Comparison of ENCODE assay signal across 8 mouse cellular contexts in the genomic region with DNA sequence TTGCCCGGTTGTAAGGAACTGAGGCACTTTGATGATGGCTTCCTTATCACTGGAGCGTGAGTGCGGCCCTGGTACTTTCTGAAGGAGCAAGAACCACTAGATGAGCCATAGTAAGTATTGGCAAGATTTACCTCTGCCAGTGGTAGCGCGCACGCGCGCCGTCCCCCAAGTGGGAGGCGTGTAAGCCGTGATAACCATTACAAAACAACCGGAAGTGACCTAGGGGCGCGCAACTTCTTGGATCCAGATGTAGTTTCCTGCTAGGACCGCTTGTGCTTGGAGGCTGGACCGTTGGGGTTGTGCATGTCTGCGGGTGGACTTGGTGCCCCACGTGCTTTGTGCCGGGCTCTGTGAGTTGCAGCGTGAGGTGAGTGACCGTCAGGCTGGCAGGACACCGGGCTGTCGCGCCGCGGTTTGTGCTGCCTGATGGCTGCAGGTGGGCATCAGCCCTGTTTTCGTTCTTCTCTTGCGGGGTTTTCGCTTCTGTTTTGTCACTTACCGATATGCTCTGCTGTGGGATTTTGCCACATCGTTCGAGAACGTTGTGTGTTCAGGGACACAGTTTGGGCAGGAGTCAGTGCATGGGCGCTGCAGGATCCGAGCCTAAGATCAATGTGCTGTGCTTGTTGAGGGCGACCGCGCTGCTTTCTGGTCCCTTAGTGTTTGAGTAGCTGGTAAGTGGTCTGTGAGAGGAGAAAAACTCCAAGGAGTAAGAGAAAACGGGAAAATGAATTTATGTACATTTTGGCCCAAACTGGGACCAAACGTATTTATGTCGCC. TPM values are rescaled to one million over a fixed set of nuclear protein-coding genes. Genes with fewer than 3 reads are reported as not detected.
DNase-seq lines count a peak whose midpoint lies in the region; ATAC-seq lines count a peak whose summit lies in the region.

A gene (plus strand): TSS at position 197 of the 780 bp plus-strand sequence.

- peak within 1 kb of the TSS; percentile 59 for H3K4me2 ChIP-seq in forebrain, embryonic 14.5 days (ENCODE audit: low read length)
- peak within 1 kb of the TSS; percentile 81 for H3K4me2 ChIP-seq in neural tube, embryonic 15.5 days

- intact Hi-C loops in heart, postnatal 14 days (cut with DNase I) = loop anchor here (5.0 kb wide), 1 partner anchor 33 kb away; a partner anchor contains a TSS

- H3K9ac ChIP-seq in forebrain, embryonic 14.5 days (ENCODE audit: low read length) = peak within 1 kb of the TSS; percentile 68
- H3K9ac ChIP-seq in neural tube, embryonic 15.5 days (replicated peaks) = peak within 1 kb of the TSS; percentile 68

- DNase-seq in ES-CJ7 (ENCODE audit: low read depth, low spot score) = peak; percentile 96
- peak; percentile 78 for DNase-seq in cerebellum, adult 11 months
- peak; percentile 98 for DNase-seq in forebrain, embryonic 14.5 days (ENCODE audit: low spot score)
- peak; percentile 86 to 90 for DNase-seq in heart, postnatal 14 days
- DNase-seq in layer of hippocampus, adult 11-12 months (ENCODE audit: low spot score) = peak; percentile 93
- DNase-seq in lung, adult 18-20 months = peak; percentile 94 to 95
- peak; percentile 88 for DNase-seq in testis, postnatal 14 days (ENCODE audit: low spot score)

- no peaks in the 10 kb centered on the region for H3K27me3 ChIP-seq in forebrain, embryonic 14.5 days (replicated peaks; ENCODE audit: control insufficient read depth, insufficient read depth, low read length)
- H3K27me3 ChIP-seq in neural tube, embryonic 15.5 days (replicated peaks) = no peaks in the 10 kb centered on the region

- H3K27ac ChIP-seq in forebrain, embryonic 14.5 days (ENCODE audit: low read depth, low read length) = no peak within 1 kb of the TSS; the same call in 1 of the 2 replicates
- H3K27ac ChIP-seq in neural tube, embryonic 15.5 days (replicated peaks) = peak within 1 kb of the TSS; percentile 76

- peak; percentile 99 for ATAC-seq in forebrain, embryonic 14.5 days
- peak; percentile 99 for ATAC-seq in neural tube, embryonic 15.5 days (ENCODE audit: low FRiP score)

- H3K4me3 ChIP-seq in forebrain, embryonic 14.5 days (ENCODE audit: low read depth, low read length) = peak within 1 kb of the TSS; percentile 59
- peak within 1 kb of the TSS; percentile 67 for H3K4me3 ChIP-seq in neural tube, embryonic 15.5 days (replicated peaks)

- no peaks in the 10 kb centered on the region; the same call in 1 of the 2 replicates for H3K4me1 ChIP-seq in forebrain, embryonic 14.5 days (ENCODE audit: control insufficient read depth, insufficient read depth, low read length)
- H3K4me1 ChIP-seq in neural tube, embryonic 15.5 days = peaks cover 23% of the 10 kb centered on the region

- H3K36me3 ChIP-seq in forebrain, embryonic 14.5 days (ENCODE audit: control insufficient read depth, insufficient read depth, low read length) = no peaks in the 10 kb centered on the region
- no peaks in the 10 kb centered on the region for H3K36me3 ChIP-seq in neural tube, embryonic 15.5 days

- WGBS in forebrain, embryonic 14.5 days = under 1% methylated on average over 41 of the region's 41 CpGs
- under 1% methylated on average over 41 of the region's 41 CpGs for WGBS in neural tube, embryonic 15.5 days

- H3K9me3 ChIP-seq in forebrain, embryonic 14.5 days (replicated peaks; ENCODE audit: control insufficient read depth, low read length) = no peaks in the 10 kb centered on the region
- H3K9me3 ChIP-seq in neural tube, embryonic 15.5 days (replicated peaks) = no peaks in the 10 kb centered on the region

RNA-seq across cellular contexts. Expression of the gene that starts here (rescaled TPM):
- 18.5 and 22.9 TPM in 2 replicates for polyA plus RNA-seq in forebrain, embryonic 14.5 days (2014; fragmentation: Nextera tagmentation; extraction: Ambion mirVana)
- total RNA-seq in heart, postnatal 14 days (2021) = 10 to 100 TPM in 1 of 2 experiments, 1 to 10 TPM in 1; 8.1 to 10.5 TPM
- polyA plus RNA-seq in neural tube, embryonic 15.5 days (2015; fragmentation: Nextera tagmentation; extraction: Ambion mirVana) = 12.3 and 12.8 TPM in 2 replicates
